Mouse (Mus musculus) erythroblast, embryonic 14.5 days (primary cell): ENCODE results near the gene Tff3. TPM values are rescaled to one million over a fixed set of nuclear protein-coding genes. Genes with fewer than 3 reads are reported as not detected.

ENCODE experiments used
- H3K27me3 ChIP-seq: 2 replicates; pipeline ENCODE4 v1.6.1; 2012; ENCODE audit warnings: inconsistent platforms; ENCODE audit not compliant: control insufficient read depth
- H3K36me3 ChIP-seq: 2 replicates; pipeline ENCODE4 v1.6.1; 2012; ENCODE audit warnings: mild to moderate bottlenecking, inconsistent platforms; ENCODE audit not compliant: control insufficient read depth
- H3K4me1 ChIP-seq: 2 replicates; pipeline ENCODE4 v1.6.1; 2012; ENCODE audit warnings: inconsistent platforms; ENCODE audit not compliant: control insufficient read depth
- H3K4me3 ChIP-seq: replicated peaks from 2 replicates; pipeline ENCODE3; 2012; ENCODE audit warnings: moderate library complexity, mild to moderate bottlenecking, inconsistent platforms
- H3K9me3 ChIP-seq: 2 replicates; pipeline ENCODE4 v1.6.1; 2012; ENCODE audit warnings: low read length, inconsistent platforms, mixed read lengths; ENCODE audit not compliant: control insufficient read depth
- GATA1 ChIP-seq: IDR thresholded peaks from 2 replicates; pipeline ENCODE4 v1.6.1; 2012; ENCODE audit warnings: low read length, inconsistent platforms, mixed read lengths
- TAL1 ChIP-seq: IDR thresholded peaks from 3 replicates; pipeline ENCODE4 v1.6.1; 2012; ENCODE audit warnings: low read length, inconsistent platforms, mixed read lengths
- polyA plus RNA-seq: library from polyadenylated mRNA; stranded (reverse); fragments of >175 nt; gene quantifications from 2 replicates; pipeline ENCODE4 v1.2.3, GENCODE M21; 2012

Tff3 gene
- polyA plus RNA-seq, 1 experiment: not detected

GRCm38 (mm10) chr17:31131269-31131821, 1.9 kb upstream of the Tff3 start:
- Histone ChIP-seq H3K4me1 (no peaks in the 10 kb centered on the region; the same call in none of the 2 replicates), H3K36me3 (no peaks in the 10 kb centered on the region), H3K9me3 (no peaks in the 10 kb centered on the region), H3K4me3 (no peak overlapping the region), H3K27me3 (peaks cover 5% of the 10 kb centered on the region; the same call in 1 of the 2 replicates)
- TF ChIP-seq GATA1 (no peak), TAL1 (no peak)

GRCm38 (mm10) chr17:31128708-31129318, 633 bp downstream of the Tff3 start:
- Histone ChIP-seq H3K27me3 (peaks cover 5% of the 10 kb centered on the region; the same call in 1 of the 2 replicates), H3K36me3 (no peaks in the 10 kb centered on the region), H3K4me3 (no peak overlapping the region), H3K9me3 (no peaks in the 10 kb centered on the region), H3K4me1 (no peaks in the 10 kb centered on the region; the same call in 1 of the 2 replicates)
- TF ChIP-seq GATA1 (no peak), TAL1 (no peak)

GRCm38 (mm10) chr17:31125548-31126266, 3.7 kb downstream of the Tff3 start:
- Histone ChIP-seq H3K4me3 (no peak overlapping the region), H3K27me3 (peaks cover 8% of the 10 kb centered on the region; the same call in 1 of the 2 replicates), H3K9me3 (no peaks in the 10 kb centered on the region), H3K4me1 (peaks cover 12% of the 10 kb centered on the region), H3K36me3 (no peaks in the 10 kb centered on the region)
- TF ChIP-seq TAL1: no peak

- H3K4me3 ChIP-seq: no peak overlapping the region
- no peaks in the 10 kb centered on the region for H3K9me3 ChIP-seq
- H3K36me3 ChIP-seq: no peaks in the 10 kb centered on the region
- H3K4me1 ChIP-seq: peaks cover 34% of the 10 kb centered on the region
- H3K27me3 ChIP-seq: 0 out of 2 replicates have a peak, but pooled peaks cover 3% of the 10 kb centered on the region
- TF ChIP-seq TAL1: no peak
- no peak for TF ChIP-seq GATA1
Measured at GRCm38 (mm10) chr17:31121975-31122374, 7.5 kb downstream of the Tff3 start.

- TF ChIP-seq GATA1 (no peak), TAL1 (no peak)
- Histone ChIP-seq H3K9me3 (no peaks in the 10 kb centered on the region), H3K36me3 (no peaks in the 10 kb centered on the region), H3K27me3 (0 out of 2 replicates have a peak, but pooled peaks cover 3% of the 10 kb centered on the region), H3K4me1 (peaks cover 34% of the 10 kb centered on the region), H3K4me3 (no peak overlapping the region)
Measured at GRCm38 (mm10) chr17:31119429-31119828, 10.0 kb downstream of the Tff3 start.

GRCm38 (mm10) chr17:31117946-31118345, 11.5 kb downstream of the Tff3 start:
- Histone ChIP-seq H3K4me3 (no peak overlapping the region), H3K36me3 (no peaks in the 10 kb centered on the region), H3K9me3 (no peaks in the 10 kb centered on the region), H3K4me1 (peaks cover 34% of the 10 kb centered on the region), H3K27me3 (0 out of 2 replicates have a peak, but pooled peaks cover 1% of the 10 kb centered on the region)
- TF ChIP-seq TAL1: no peak
- no peak for TF ChIP-seq GATA1

- Histone ChIP-seq H3K27me3 (no peaks in the 10 kb centered on the region), H3K9me3 (no peaks in the 10 kb centered on the region), H3K4me1 (peaks cover 24% of the 10 kb centered on the region), H3K36me3 (peaks cover 2% of the 10 kb centered on the region), H3K4me3 (no peak overlapping the region)
- TF ChIP-seq TAL1 (no peak), GATA1 (no peak)
Measured at GRCm38 (mm10) chr17:31116063-31116462, 13.4 kb downstream of the Tff3 start.

- Histone ChIP-seq H3K9me3 (no peaks in the 10 kb centered on the region), H3K4me1 (peaks cover 13% of the 10 kb centered on the region), H3K36me3 (peaks cover 3% of the 10 kb centered on the region), H3K27me3 (no peaks in the 10 kb centered on the region), H3K4me3 (no peak overlapping the region)
- TF ChIP-seq GATA1 (no peak), TAL1 (no peak)
Measured at GRCm38 (mm10) chr17:31113191-31113856, 16.1 kb downstream of the Tff3 start.

- TF ChIP-seq GATA1 (no peak), TAL1 (no peak)
- H3K36me3 ChIP-seq: peaks cover 3% of the 10 kb centered on the region
Measured at GRCm38 (mm10) chr17:31108388-31108787, 21.1 kb downstream of the Tff3 start.

More at GRCm38 (mm10) chr17:31108388-31108787, 21.1 kb downstream of the Tff3 start:
- Histone ChIP-seq H3K9me3 (no peaks in the 10 kb centered on the region), H3K27me3 (no peaks in the 10 kb centered on the region), H3K4me3 (no peak overlapping the region), H3K4me1 (peaks cover 20% of the 10 kb centered on the region)
